Mouse (Mus musculus): ENCODE results near the gene Ptprm. TPM values are rescaled to one million over a fixed set of nuclear protein-coding genes. Genes with fewer than 3 reads are reported as not detected.

The Ptprm gene
- polyA plus RNA-seq, 1 experiment from 2014 or later: 15.8 TPM

- Histone ChIP-seq H3K27me3 (no peaks in the 10 kb centered on the region), H3K4me3 (no peak overlapping the region), H3K4me1 (replicated peaks) (no peaks in the 10 kb centered on the region), H3K9ac (no peak overlapping the region), H3K36me3 (no peaks in the 10 kb centered on the region), H3K27ac (no peak overlapping the region), H3K9me3 (replicated peaks) (no peaks in the 10 kb centered on the region), H3K4me2 (no peak overlapping the region)
- no peak for ATAC-seq (replicated peaks; ENCODE audit: insufficient number of reproducible peaks, insufficient read depth, low FRiP score, low read depth)
- 58% methylated on average over 5 of the region's 5 CpGs for WGBS
Observed at GRCm38 (mm10) chr17:67208600-67208999, 145.7 kb downstream of the Ptprm start.

- Histone ChIP-seq H3K4me2 (no peak overlapping the region), H3K4me3 (no peak overlapping the region), H3K9ac (no peak overlapping the region), H3K27ac (no peak overlapping the region), H3K9me3 (replicated peaks) (no peaks in the 10 kb centered on the region), H3K4me1 (replicated peaks) (no peaks in the 10 kb centered on the region), H3K27me3 (no peaks in the 10 kb centered on the region), H3K36me3 (no peaks in the 10 kb centered on the region)
- no peak for ATAC-seq (replicated peaks; ENCODE audit: insufficient number of reproducible peaks, insufficient read depth, low FRiP score, low read depth)
- WGBS: 89% methylated on average over 4 of the region's 4 CpGs
Observed at GRCm38 (mm10) chr17:67206984-67207383, 147.3 kb downstream of the Ptprm start.

- ATAC-seq (replicated peaks; ENCODE audit: insufficient number of reproducible peaks, insufficient read depth, low FRiP score, low read depth): no peak
- Histone ChIP-seq H3K4me2 (no peak overlapping the region), H3K4me3 (no peak overlapping the region), H3K27ac (no peak overlapping the region), H3K9ac (no peak overlapping the region), H3K4me1 (replicated peaks) (0 out of 2 replicates have a peak, but pooled peaks cover 3% of the 10 kb centered on the region), H3K27me3 (no peaks in the 10 kb centered on the region), H3K9me3 (replicated peaks) (no peaks in the 10 kb centered on the region), H3K36me3 (no peaks in the 10 kb centered on the region)
- WGBS: 61% methylated on average over 7 of the region's 7 CpGs
Observed at GRCm38 (mm10) chr17:67201151-67201550, 153.1 kb downstream of the Ptprm start.

- WGBS: 41% methylated on average over 5 of the region's 5 CpGs
- Histone ChIP-seq H3K4me3 (no peak overlapping the region), H3K4me2 (no peak overlapping the region), H3K9me3 (replicated peaks) (no peaks in the 10 kb centered on the region), H3K36me3 (no peaks in the 10 kb centered on the region), H3K4me1 (replicated peaks) (0 out of 2 replicates have a peak, but pooled peaks cover 3% of the 10 kb centered on the region), H3K27ac (no peak overlapping the region), H3K27me3 (no peaks in the 10 kb centered on the region), H3K9ac (no peak overlapping the region)
- ATAC-seq (replicated peaks; ENCODE audit: insufficient number of reproducible peaks, insufficient read depth, low FRiP score, low read depth): no peak
Observed at GRCm38 (mm10) chr17:67193728-67194127, 160.5 kb downstream of the Ptprm start.

GRCm38 (mm10) chr17:67188514-67188913 lies 165.7 kb downstream of the Ptprm start:
- ATAC-seq (replicated peaks; ENCODE audit: insufficient number of reproducible peaks, insufficient read depth, low FRiP score, low read depth): no peak
- H3K36me3 ChIP-seq: no peaks in the 10 kb centered on the region
- no peak overlapping the region for H3K9ac ChIP-seq
- no peaks in the 10 kb centered on the region for H3K9me3 ChIP-seq (replicated peaks)
- H3K27me3 ChIP-seq: no peaks in the 10 kb centered on the region
- H3K4me1 ChIP-seq (replicated peaks): no peaks in the 10 kb centered on the region
- no peak overlapping the region for H3K4me3 ChIP-seq
- WGBS: 68% methylated on average over 2 of the region's 2 CpGs
- H3K27ac ChIP-seq: no peak overlapping the region
- H3K4me2 ChIP-seq: no peak overlapping the region

GRCm38 (mm10) chr17:67186879-67187278 lies 167.4 kb downstream of the Ptprm start:
- no peak overlapping the region for H3K9ac ChIP-seq
- no peaks in the 10 kb centered on the region for H3K9me3 ChIP-seq (replicated peaks)
- H3K4me2 ChIP-seq: no peak overlapping the region
- no peak for ATAC-seq (replicated peaks; ENCODE audit: insufficient number of reproducible peaks, insufficient read depth, low FRiP score, low read depth)
- WGBS: 71% methylated on average over 6 of the region's 6 CpGs
- no peaks in the 10 kb centered on the region for H3K36me3 ChIP-seq
- H3K27ac ChIP-seq: no peak overlapping the region
- no peak overlapping the region for H3K4me3 ChIP-seq
- H3K27me3 ChIP-seq: no peaks in the 10 kb centered on the region
- H3K4me1 ChIP-seq (replicated peaks): no peaks in the 10 kb centered on the region

- Histone ChIP-seq H3K27ac (no peak overlapping the region), H3K36me3 (no peaks in the 10 kb centered on the region), H3K4me2 (no peak overlapping the region), H3K27me3 (no peaks in the 10 kb centered on the region), H3K4me3 (no peak overlapping the region), H3K9ac (no peak overlapping the region), H3K4me1 (replicated peaks) (no peaks in the 10 kb centered on the region), H3K9me3 (replicated peaks) (no peaks in the 10 kb centered on the region)
- 79% methylated on average over 6 of the region's 6 CpGs for WGBS
- no peak for ATAC-seq (replicated peaks; ENCODE audit: insufficient number of reproducible peaks, insufficient read depth, low FRiP score, low read depth)
Observed at GRCm38 (mm10) chr17:67185942-67186341, 168.3 kb downstream of the Ptprm start.

GRCm38 (mm10) chr17:67179446-67179845 lies 174.8 kb downstream of the Ptprm start:
- WGBS: 74% methylated on average over 1 of the region's 1 CpGs
- 0 out of 2 replicates have a peak, but pooled peaks cover 3% of the 10 kb centered on the region for H3K4me1 ChIP-seq (replicated peaks)
- no peak overlapping the region for H3K4me3 ChIP-seq
- no peak overlapping the region for H3K4me2 ChIP-seq
- no peaks in the 10 kb centered on the region for H3K27me3 ChIP-seq
- H3K9ac ChIP-seq: no peak overlapping the region
- no peak overlapping the region for H3K27ac ChIP-seq
- no peaks in the 10 kb centered on the region for H3K9me3 ChIP-seq (replicated peaks)
- ATAC-seq (replicated peaks; ENCODE audit: insufficient number of reproducible peaks, insufficient read depth, low FRiP score, low read depth): no peak
- no peaks in the 10 kb centered on the region for H3K36me3 ChIP-seq

GRCm38 (mm10) chr17:67178686-67179265 lies 175.5 kb downstream of the Ptprm start:
- ATAC-seq (replicated peaks; ENCODE audit: insufficient number of reproducible peaks, insufficient read depth, low FRiP score, low read depth): no peak

GRCm38 (mm10) chr17:67175836-67176235 lies 178.4 kb downstream of the Ptprm start:
- Histone ChIP-seq H3K27ac (no peak overlapping the region), H3K27me3 (no peaks in the 10 kb centered on the region), H3K36me3 (no peaks in the 10 kb centered on the region), H3K9me3 (replicated peaks) (no peaks in the 10 kb centered on the region), H3K4me1 (replicated peaks) (peaks cover 9% of the 10 kb centered on the region), H3K4me3 (no peak overlapping the region), H3K4me2 (no peak overlapping the region), H3K9ac (no peak overlapping the region)
- no peak for ATAC-seq (replicated peaks; ENCODE audit: insufficient number of reproducible peaks, insufficient read depth, low FRiP score, low read depth)
- WGBS: 24% methylated on average over 2 of the region's 2 CpGs

More at GRCm38 (mm10) chr17:67178686-67179265, 175.5 kb downstream of the Ptprm start:
- Histone ChIP-seq H3K9ac (no peak overlapping the region), H3K9me3 (replicated peaks) (no peaks in the 10 kb centered on the region), H3K36me3 (no peaks in the 10 kb centered on the region), H3K27ac (no peak overlapping the region), H3K4me3 (no peak overlapping the region), H3K27me3 (no peaks in the 10 kb centered on the region), H3K4me1 (replicated peaks) (0 out of 2 replicates have a peak, but pooled peaks cover 3% of the 10 kb centered on the region), H3K4me2 (no peak overlapping the region)
- WGBS: 72% methylated on average over 5 of the region's 5 CpGs

- Histone ChIP-seq H3K27ac (0 out of 2 replicates have a peak overlapping the region, but pooled peaks have one; percentile 0), H3K4me2 (no peak overlapping the region), H3K9me3 (replicated peaks) (no peaks in the 10 kb centered on the region), H3K4me1 (replicated peaks) (peaks cover 15% of the 10 kb centered on the region), H3K9ac (no peak overlapping the region), H3K36me3 (no peaks in the 10 kb centered on the region), H3K27me3 (no peaks in the 10 kb centered on the region), H3K4me3 (no peak overlapping the region)
- 56% methylated on average over 2 of the region's 2 CpGs for WGBS
- peak; percentile 59; the same call in 1 of the 2 replicates for ATAC-seq (replicated peaks; ENCODE audit: insufficient number of reproducible peaks, insufficient read depth, low FRiP score, low read depth)
Observed at GRCm38 (mm10) chr17:67171353-67171752, 182.9 kb downstream of the Ptprm start.

- Histone ChIP-seq H3K27me3 (no peaks in the 10 kb centered on the region), H3K36me3 (no peaks in the 10 kb centered on the region), H3K4me1 (replicated peaks) (peaks cover 14% of the 10 kb centered on the region), H3K4me2 (no peak overlapping the region), H3K9me3 (replicated peaks) (no peaks in the 10 kb centered on the region), H3K4me3 (no peak overlapping the region), H3K9ac (no peak overlapping the region), H3K27ac (peak overlapping the region; percentile 29; the same call in 1 of the 2 replicates)
- ATAC-seq (replicated peaks; ENCODE audit: insufficient number of reproducible peaks, insufficient read depth, low FRiP score, low read depth): peak; percentile 75; the same call in 1 of the 2 replicates
- 46% methylated on average over 7 of the region's 7 CpGs for WGBS
Observed at GRCm38 (mm10) chr17:67170696-67171095, 183.6 kb downstream of the Ptprm start.
